Mouse (Mus musculus): ENCODE data around the gene Mapk1ip1l. TPM values are rescaled to one million over a fixed set of nuclear protein-coding genes. Genes with fewer than 3 reads are reported as not detected.
A peak's percentile ranks its signal among the peaks of the same experiment; 100 is the strongest.

Mapk1ip1l gene
- 28.1 and 29.9 TPM in 2 replicates for polyA plus RNA-seq (2012; rRNA removed)

DNA sequence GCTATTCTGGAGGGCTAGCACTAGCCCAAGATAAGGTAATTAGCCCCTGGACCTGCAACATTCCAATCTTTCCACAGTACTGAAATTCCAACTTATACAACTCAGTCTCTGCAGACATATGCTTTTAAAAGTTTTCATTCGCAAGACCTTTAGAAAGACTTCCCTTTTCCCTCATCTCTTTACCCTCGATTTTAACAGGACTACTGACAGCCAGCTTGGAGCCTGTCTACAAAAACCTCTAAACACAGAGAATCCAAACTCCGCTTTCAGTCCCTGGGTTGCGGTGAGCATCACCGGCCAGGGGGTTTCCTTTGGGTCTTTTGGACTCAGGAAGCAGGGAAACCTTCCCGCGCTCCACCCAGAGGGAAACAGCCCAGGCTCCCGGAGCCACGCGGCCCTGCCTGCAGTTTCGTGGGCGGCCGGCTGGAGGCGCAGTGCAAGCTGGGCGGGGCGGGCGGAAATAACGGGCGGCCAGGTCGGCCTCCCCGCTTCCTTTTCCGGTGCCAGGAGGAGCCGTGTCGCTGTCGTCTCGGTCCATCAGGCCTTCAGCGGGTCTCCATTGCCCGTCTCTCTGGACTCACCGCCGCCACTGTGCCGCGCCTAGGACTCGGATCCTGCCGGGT lies at the start of gene Mapk1ip1l:
Mapk1ip1l (plus strand) TSS at position 482 of the 623 bp plus-strand sequence.
- peak; percentile 60 to 94 for DNase-seq (ENCODE audit: extremely low spot score in 1 of 2, low spot score in 1 of 2)

GRCm38 (mm10) chr14:47249839-47250238 lies 48.2 kb upstream of the Mapk1ip1l start:
- DNase-seq (ENCODE audit: extremely low spot score in 1 of 2, low spot score in 1 of 2) = no peak

GRCm38 (mm10) chr14:47264866-47265265 lies 33.2 kb upstream of the Mapk1ip1l start:
- DNase-seq (ENCODE audit: extremely low spot score in 1 of 2, low spot score in 1 of 2) = peak; percentile 40 to 49

- peak in 1 of 2 experiments; percentile 25 for DNase-seq (ENCODE audit: extremely low spot score in 1 of 2, low spot score in 1 of 2)
Observed at GRCm38 (mm10) chr14:47265829-47266228, 32.2 kb upstream of the Mapk1ip1l start.

DNA sequence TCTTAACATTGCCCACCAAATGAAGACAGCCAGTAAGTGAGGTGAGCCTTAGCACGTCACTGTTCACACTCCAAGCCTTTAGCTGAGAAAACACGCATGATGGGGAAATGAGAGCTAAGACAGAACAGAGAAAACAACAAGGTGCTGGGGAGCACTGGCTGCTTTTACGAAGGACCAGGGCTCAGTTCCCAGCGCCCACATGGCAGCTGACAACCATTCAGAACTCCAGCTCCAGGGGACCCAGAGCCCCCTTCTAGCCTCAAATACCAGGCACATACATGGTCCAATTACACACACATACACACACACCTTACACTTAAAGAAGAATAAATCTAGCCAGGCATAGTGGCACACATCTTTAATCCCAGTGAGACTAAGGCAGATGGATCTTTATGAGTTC lies 29.0 kb upstream of the Mapk1ip1l start:
- DNase-seq (ENCODE audit: extremely low spot score in 1 of 2, low spot score in 1 of 2) = no peak

DNA sequence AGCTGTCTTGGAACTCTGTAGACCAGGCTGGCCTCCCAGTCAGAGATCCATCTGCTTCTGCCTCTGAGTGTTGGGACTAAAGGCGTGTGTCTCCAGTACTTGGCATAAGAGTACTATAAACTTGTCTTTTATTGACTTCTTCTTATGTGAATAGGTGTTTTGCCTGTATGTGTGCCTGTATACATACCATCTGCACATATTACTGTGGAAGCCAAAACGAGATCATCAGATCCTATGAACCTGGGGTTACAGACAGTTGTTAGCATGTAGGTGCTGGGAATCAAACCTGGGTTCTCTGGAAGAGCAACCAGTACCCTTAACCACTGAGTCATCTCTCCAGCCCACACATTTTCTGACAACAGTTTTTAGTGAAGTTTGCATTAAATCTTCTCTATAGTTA lies 28.4 kb upstream of the Mapk1ip1l start:
- DNase-seq (ENCODE audit: extremely low spot score in 1 of 2, low spot score in 1 of 2) = no peak

DNA sequence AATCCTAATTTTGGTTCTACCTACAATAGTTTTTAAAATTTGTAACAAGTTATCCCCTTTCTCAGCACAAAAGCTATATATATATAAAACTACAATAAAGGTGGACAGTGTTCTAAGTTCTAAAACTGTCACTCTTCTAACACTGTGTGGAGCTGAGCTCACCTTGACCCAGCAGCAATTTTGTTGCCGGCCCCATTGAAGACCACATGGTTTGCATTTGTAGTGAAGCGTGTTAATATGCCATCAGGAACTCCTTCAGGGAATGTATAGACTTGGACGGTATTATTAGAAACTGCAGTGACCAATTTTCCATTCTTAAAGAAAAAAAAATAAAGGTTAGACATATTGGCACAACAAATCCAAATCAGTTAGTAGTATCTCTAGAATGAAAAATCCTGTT lies 24.3 kb upstream of the Mapk1ip1l start:
- DNase-seq (ENCODE audit: extremely low spot score in 1 of 2, low spot score in 1 of 2) = no peak

- no peak for DNase-seq (ENCODE audit: extremely low spot score in 1 of 2, low spot score in 1 of 2)
Observed at GRCm38 (mm10) chr14:47275417-47275816, 22.6 kb upstream of the Mapk1ip1l start.

- no peak for DNase-seq (ENCODE audit: extremely low spot score in 1 of 2, low spot score in 1 of 2)
Observed at GRCm38 (mm10) chr14:47276036-47276603, 21.9 kb upstream of the Mapk1ip1l start.

DNA sequence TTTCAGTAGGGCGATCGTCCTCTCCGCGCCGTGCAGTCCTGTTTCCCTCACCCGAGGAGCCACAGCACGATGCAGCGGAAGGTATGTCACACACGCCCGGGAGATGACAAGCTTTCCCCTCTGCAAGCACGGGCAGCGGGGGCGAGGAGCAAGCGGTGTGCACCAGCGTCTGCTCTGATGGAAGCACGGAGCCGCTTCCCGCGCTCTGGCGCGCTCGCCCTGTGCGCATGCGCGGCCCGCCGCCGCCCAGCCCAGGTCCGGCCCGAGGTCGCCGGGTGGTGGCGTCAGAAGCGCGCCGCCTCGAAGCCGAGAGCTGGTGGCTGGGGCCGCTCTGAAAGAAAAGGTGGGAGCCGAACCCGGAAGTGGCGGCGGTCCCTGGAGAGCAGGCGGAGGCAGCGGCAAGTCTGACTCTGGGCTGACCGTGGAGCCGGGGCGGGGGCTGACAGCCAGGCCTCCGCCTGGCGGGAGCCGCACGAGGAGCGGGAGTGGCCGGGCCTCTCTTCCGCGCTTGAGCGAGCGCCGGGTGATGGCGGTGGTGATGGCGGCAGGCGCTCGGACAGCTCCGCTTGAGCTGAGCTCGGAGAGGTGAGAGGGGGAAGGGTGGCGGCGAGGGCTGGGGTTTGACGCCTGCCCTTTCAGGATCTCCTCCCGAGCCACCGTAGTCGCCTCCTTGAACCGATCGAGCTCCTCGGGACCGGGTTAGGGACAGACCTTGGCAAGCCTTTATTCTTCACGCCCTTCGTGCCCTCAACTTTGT lies 21.3 kb upstream of the Mapk1ip1l start, which contains the start of the genes Wdhd1 and Socs4:
Wdhd1 (minus strand) TSS at position 221 of the 757 bp plus-strand sequence.
Socs4 (plus strand) TSS at position 295 of the 757 bp plus-strand sequence.
- DNase-seq (ENCODE audit: extremely low spot score in 1 of 2, low spot score in 1 of 2) = peak; percentile 83 to 93

DNA sequence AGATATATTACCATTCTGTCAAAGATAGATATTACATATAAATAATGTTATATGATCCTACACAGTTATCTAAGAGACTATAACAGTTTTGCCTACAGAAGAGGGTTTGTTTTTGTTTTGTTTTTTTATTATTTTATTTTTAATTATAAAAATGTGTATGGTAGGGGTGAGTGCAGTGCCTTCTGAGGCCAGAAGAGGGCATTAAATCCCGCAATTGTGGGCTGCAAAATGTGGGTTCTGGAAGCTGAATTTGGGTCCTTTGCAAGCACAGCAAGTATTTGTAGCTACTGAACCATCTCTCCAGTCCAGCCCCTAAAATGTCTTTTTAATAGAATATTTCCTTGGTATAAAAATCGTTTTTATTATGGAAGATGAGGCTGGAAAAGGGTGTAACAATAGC lies 19.0 kb upstream of the Mapk1ip1l start:
- no peak for DNase-seq (ENCODE audit: extremely low spot score in 1 of 2, low spot score in 1 of 2)

GRCm38 (mm10) chr14:47281535-47281934 lies 16.5 kb upstream of the Mapk1ip1l start:
- no peak for DNase-seq (ENCODE audit: extremely low spot score in 1 of 2, low spot score in 1 of 2)

DNA sequence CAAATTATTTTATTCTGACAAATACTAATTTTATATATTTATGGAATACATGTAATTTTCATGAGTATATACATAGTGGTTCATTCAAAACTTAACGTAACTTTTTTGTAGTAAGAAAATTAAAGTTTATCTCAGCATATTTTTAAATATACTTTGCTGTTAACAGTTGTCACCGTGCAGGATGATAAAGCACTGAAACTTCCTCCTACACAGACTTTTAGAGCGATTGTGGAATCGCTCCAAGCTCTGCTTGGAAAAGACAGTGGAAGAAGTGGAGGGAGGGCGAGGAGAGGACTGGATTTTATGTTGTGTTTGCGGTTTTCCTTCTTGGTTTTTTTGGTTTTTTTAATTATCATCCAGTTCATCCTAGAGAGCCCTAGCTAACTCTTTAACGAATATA lies 14.5 kb upstream of the Mapk1ip1l start:
- peak in 1 of 2 experiments; percentile 45 for DNase-seq (ENCODE audit: extremely low spot score in 1 of 2, low spot score in 1 of 2)

DNA sequence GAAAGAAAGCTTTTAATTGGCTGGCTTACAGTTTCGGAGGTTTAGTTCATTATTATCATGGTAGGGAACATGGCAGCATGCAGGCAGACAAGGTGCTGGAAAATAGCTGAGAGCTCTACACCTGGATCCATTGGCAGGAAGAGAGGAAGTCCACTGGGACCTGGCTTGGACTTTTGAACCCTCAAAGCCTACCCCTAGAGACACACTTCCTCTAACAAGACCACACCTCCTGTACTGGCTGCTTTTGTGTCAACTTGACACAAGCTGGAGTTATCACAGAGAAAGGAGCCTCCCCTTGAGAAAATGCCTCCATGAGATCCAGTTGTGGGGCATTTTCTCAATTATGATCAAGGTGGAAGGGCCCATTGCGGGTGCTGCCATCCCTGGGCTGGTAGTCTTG lies 12.8 kb upstream of the Mapk1ip1l start:
- no peak for DNase-seq (ENCODE audit: extremely low spot score in 1 of 2, low spot score in 1 of 2)

DNA sequence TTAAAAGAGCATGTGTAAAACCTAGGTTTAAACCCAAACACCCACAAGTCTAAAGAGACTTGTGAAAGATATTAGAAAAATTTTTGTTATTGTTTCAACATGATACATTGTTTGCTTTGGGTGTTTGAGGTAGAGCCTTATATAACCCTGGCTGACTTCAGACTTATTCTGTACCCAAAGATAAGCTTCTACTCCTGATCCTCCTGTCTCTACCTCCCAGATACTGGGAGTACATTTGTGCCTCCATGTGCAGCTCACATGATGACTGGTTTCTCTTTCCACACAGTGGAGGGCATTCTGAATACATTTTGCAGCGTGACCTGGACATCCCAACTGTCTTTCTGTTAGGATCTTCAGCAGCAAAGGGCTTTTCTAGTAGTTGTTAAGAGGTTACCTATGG lies 11.9 kb upstream of the Mapk1ip1l start:
- DNase-seq (ENCODE audit: extremely low spot score in 1 of 2, low spot score in 1 of 2) = no peak

- no peak for DNase-seq (ENCODE audit: extremely low spot score in 1 of 2, low spot score in 1 of 2)
Observed at GRCm38 (mm10) chr14:47287021-47287420, 11.0 kb upstream of the Mapk1ip1l start.

- no peak for DNase-seq (ENCODE audit: extremely low spot score in 1 of 2, low spot score in 1 of 2)
Observed at GRCm38 (mm10) chr14:47291772-47292171, 6.3 kb upstream of the Mapk1ip1l start.

GRCm38 (mm10) chr14:47294136-47294535 lies 3.9 kb upstream of the Mapk1ip1l start:
- DNase-seq (ENCODE audit: extremely low spot score in 1 of 2, low spot score in 1 of 2) = no peak

GRCm38 (mm10) chr14:47296232-47296631 lies 1.8 kb upstream of the Mapk1ip1l start:
- no peak for DNase-seq (ENCODE audit: extremely low spot score in 1 of 2, low spot score in 1 of 2)

GRCm38 (mm10) chr14:47298408-47298792 lies 334 bp downstream of the Mapk1ip1l start:
- DNase-seq (ENCODE audit: extremely low spot score in 1 of 2, low spot score in 1 of 2) = no peak

DNA sequence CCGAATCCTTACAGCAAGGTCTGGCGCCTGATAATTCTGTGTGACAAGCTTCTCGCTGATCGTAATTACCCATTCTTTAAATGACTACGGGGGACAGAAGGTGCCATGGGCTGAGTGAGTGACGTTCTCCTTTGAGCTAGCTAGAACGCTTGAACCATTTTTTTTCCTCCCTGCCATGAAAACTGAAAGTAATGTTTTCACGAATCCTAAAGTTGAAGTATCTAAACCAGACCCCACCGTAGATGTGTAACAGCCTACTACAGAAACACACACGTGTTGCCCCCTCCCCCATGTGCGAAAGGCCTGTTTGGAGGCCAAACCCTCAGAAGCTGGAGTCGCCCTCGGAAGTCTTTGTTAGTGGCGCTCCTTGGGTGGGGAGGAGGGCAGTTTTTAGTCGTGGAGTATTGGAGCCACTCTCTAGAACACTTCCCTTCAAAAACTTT lies 774 bp downstream of the Mapk1ip1l start:
- peak in 1 of 2 experiments; percentile 21 for DNase-seq (ENCODE audit: extremely low spot score in 1 of 2, low spot score in 1 of 2)
